Mouse (Mus musculus) gonadal fat pad, adult 2 months (tissue): ENCODE data around the gene Wdr82. TPM values are rescaled to one million over a fixed set of nuclear protein-coding genes. Genes with fewer than 3 reads are reported as not detected.

Experiments
- DNase-seq: peaks from one replicate; pipeline ENCODE4 v3.0.0-alpha.2; 2012; ENCODE audit warnings: low read depth
- polyA plus RNA-seq: library from polyadenylated mRNA; depleted of rRNA; stranded (reverse); fragments of >200 nt; gene quantifications from 2 replicates; pipeline ENCODE4 v1.2.3, GENCODE M21; 2012; rRNA removed

Wdr82 gene
- 46.2 and 59.1 TPM in 2 replicates for polyA plus RNA-seq

GRCm38 (mm10) chr9:106170556-106171345, at the start of gene Wdr82:
Gene Wdr82, plus strand, starts transcription at chr9:106170928.
- no peak for DNase-seq

GRCm38 (mm10) chr9:106123599-106123998, 47.1 kb upstream of the Wdr82 start:
- DNase-seq, result no peak

- no peak for DNase-seq
Observed at GRCm38 (mm10) chr9:106126786-106127251, 43.9 kb upstream of the Wdr82 start.

GRCm38 (mm10) chr9:106129072-106129471, 41.7 kb upstream of the Wdr82 start:
- DNase-seq, result no peak

- no peak for DNase-seq
Observed at GRCm38 (mm10) chr9:106130250-106130649, 40.5 kb upstream of the Wdr82 start.

- no peak for DNase-seq
Observed at GRCm38 (mm10) chr9:106137671-106138216, 33.0 kb upstream of the Wdr82 start.

GRCm38 (mm10) chr9:106139763-106140162, 31.0 kb upstream of the Wdr82 start:
- no peak for DNase-seq

- no peak for DNase-seq
Observed at GRCm38 (mm10) chr9:106141955-106142354, 28.8 kb upstream of the Wdr82 start.

DNA sequence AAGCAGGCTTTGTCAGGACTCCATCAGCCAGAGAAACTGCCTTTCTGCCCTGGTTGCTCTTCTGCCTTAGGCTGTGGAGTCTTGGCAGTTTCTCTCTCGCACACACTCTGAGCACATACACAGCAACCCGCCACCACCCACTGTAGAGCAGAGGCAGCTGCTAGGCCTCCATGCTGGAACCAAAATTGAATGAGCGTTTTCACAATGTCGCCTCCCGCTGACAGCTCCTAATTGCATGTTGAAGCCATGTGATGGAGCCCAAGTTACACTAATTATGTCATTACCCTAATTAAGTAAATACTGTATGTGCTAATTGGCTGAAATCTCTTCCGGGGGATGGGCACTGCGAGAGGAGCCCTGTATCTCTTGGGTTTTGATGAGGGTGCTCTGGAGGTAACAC, 26.6 kb upstream of the Wdr82 start:
- no peak for DNase-seq

DNA sequence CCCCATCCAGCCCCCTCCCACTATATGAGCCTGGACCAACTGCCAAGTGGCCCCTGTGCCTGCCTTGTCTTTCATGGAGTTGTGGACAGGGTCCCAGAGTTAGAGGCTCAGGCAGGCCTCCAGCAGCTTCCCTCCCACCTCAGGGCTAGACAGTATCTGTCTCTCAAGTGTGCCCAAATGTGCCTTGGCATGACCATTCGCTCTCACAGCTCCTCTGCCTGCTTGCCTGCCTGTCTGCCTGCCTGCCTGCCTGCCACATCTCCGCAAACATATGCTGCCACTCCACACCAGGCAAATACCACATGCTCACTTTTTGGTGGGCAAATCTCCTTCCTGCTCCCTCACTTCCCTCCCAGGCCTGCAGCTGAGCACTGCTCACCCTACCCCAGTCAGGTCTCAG, 25.1 kb upstream of the Wdr82 start:
- DNase-seq, result no peak

- no peak for DNase-seq
Observed at GRCm38 (mm10) chr9:106147281-106147680, 23.4 kb upstream of the Wdr82 start.

DNA sequence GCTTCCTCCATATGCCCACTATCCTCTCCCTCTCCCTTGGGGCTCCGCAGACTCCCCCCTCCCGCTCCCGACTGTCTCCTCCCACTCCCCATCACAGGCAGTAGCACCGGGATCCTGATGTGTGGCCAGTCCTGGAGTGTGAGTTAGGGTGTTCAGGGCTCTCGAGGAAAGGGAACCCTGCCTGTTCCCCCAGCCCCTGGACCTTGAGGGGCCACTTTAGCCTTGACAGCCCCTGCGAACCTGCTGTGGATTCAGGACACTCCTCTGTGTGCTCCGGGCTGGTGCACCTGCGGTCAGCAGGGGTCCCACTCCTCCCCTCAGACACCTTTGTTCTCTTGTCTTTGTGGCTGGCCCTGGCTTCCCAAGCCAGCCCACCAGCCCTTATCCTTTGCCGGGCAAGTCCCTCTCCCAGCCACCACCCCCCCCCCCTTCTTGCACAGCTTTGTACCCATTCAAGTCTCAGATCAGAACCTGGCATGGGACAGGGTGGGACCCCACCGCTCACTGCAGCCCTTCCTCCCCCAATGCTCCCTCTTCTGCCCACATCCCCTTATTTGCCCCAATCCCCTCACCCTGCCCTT, 22.8 kb upstream of the Wdr82 start:
- DNase-seq, result no peak

DNA sequence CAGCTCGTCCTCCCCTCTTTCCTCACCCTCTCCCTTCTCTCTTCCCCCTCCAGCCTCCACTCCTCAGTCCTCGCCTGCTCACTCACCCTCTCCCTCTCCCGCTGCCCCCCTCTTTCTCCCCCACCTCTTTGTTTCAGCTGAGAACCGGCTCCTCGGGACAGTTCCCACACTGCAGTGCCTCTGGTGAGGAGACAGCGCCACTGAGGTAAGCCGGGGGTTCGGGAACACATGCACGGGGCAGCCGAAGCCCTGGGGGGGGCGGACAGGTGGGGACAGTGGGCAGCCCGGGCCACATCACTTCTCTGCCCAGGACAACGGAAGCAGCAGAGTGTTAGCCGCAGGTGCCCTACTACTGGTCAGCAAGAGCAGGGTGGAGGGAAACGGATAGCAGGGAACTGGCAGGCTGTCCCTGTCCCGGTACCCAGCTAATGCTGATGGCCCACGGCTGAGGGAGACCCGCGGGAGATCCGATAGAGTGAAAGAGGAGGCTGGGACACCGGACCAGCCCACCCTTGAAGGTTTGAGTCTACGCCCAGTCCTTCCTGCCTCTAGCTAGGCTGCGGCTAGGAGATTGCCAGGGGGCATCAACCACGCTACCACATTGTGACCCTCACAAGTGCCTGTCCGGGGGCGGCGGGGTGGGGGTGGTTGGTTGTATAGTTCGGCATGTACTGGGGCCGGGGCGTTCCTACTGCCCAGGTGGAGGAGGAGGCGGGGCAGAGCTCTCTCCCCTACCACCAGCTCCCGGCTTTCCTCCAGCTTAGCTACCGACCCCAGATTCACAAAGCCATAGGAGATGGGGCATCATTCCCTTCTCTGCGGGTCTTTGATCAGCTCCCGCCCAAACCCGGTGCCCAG, 22.0 kb upstream of the Wdr82 start:
- no peak for DNase-seq

DNA sequence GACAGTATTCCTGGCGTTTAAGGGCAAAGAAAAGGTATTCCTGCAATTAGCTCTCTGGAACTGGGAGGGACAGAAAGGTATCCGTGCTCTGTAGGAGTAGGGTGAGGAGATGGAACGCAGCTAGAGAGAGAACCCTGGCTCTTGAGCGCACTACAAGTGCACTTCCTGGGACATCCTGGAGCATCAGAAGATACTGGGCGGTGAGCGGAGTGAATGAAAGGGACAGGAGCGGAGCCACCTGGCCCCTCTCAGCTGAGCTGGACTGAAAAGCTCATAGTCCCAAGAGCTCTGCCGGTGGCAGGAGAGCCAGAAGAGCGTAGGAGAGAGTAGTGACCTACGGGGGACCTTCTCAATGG, 21.4 kb upstream of the Wdr82 start:
- DNase-seq, result no peak

DNA sequence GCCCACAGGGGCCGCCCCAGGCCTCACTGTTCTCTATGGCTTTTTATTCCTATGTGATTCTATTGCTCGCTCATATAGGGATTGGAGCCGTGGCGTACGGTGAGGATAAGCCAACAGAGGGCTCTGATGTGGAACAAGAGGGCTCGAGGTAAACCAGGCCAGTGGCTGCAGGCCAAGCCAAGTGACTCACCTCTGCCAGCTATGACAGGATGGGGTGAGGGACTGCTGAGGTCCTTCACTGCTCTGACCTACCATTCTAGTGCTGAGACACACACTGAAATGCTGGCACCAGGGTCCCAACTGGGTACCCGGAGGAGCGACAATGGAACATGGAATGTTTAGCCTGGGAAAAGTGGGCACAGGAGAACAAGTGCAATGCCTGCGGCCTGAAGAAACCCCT, 16.6 kb upstream of the Wdr82 start:
- no peak for DNase-seq

GRCm38 (mm10) chr9:106156419-106156818, 14.3 kb upstream of the Wdr82 start:
- DNase-seq, result no peak

- DNase-seq, result no peak
Observed at GRCm38 (mm10) chr9:106156921-106157622, 13.7 kb upstream of the Wdr82 start.

DNA sequence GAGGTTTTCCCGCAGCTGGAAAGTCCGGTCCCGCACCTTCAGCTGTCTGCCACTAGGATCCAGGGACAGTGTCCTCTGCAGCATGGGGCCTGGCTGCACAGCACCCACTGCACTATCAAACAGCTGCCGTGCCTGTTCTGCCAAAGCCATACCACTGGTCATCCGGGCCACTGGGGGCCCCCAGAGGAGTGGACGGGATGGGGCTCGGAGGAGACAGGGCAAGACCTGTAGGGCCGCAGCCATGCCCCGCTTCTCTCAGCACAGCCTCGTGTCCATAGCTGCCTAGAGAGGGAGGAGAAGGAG, 13.2 kb upstream of the Wdr82 start:
- DNase-seq, result no peak

GRCm38 (mm10) chr9:106158037-106158491, 12.7 kb upstream of the Wdr82 start, which contains the start of gene Glyctk:
Gene Glyctk, minus strand, starts transcription at chr9:106158138.
- DNase-seq, result no peak

DNA sequence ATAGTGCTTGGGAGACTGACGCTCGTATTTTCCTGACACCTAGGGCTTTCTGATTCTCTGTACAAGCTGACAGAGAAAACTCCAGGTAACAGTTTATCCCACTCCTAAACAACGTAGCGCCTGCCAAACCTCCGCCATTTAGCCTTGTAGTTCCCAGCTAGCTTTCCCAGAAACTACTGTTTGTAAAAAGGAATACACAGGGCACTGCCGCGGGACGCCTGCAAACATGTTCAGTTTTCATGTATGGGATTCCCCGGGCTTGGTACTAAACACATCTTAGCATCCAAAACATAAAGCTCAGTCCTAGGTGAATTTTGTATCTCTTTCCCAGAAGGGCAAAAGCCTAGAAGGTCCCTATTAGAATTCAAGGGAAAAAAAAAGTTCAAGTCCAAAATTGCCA, 11.5 kb upstream of the Wdr82 start:
- no peak for DNase-seq

- no peak for DNase-seq
Observed at GRCm38 (mm10) chr9:106159784-106160301, 10.9 kb upstream of the Wdr82 start.
